Mouse (Mus musculus) inflammation-experienced regulatory T-cells, adult 16 weeks (primary cell): ENCODE measurements around the gene Sphk1. TPM values are rescaled to one million over a fixed set of nuclear protein-coding genes. Genes with fewer than 3 reads are reported as not detected.

Experiments
- polyA plus RNA-seq: library from polyadenylated mRNA; unstranded; fragments of 100-300 nt; shearing (Covaris generic); gene quantifications from one replicate; pipeline ENCODE4 v1.2.1, GENCODE M21; 2017

The Sphk1 gene
- polyA plus RNA-seq, result not detected

GRCm38 (mm10) chr11:116530187-116531147 lies at the start of gene Sphk1:
Sphk1 (plus strand) TSS chr11:116530925.

GRCm38 (mm10) chr11:116493795-116494252 lies 36.9 kb upstream of the Sphk1 start, which contains the start of gene Prpsap1:
Prpsap1 (minus strand) TSS chr11:116494202.

GRCm38 (mm10) chr11:116581376-116581814 lies 50.7 kb downstream of the Sphk1 start, which contains the start of gene Ube2o:
Ube2o (minus strand) TSS chr11:116581447.

Other genes with a start within 250 kb of the Sphk1 start
- not detected for gene Galr2, start 250.0 kb upstream of the Sphk1 start, polyA plus RNA-seq
- 102 TPM for gene Exoc7, start 223.7 kb upstream of the Sphk1 start, polyA plus RNA-seq
- gene Foxj1, start 195.5 kb upstream of the Sphk1 start, polyA plus RNA-seq, result 0.11 TPM
- gene Rnf157, start 117.9 kb upstream of the Sphk1 start, polyA plus RNA-seq, result 1.9 TPM
- 31.8 TPM for gene Ubald2, start 96.8 kb upstream of the Sphk1 start, polyA plus RNA-seq
- not detected for gene Qrich2, start 64.7 kb upstream of the Sphk1 start, polyA plus RNA-seq
- 41.5 TPM for gene Prpsap1, start 36.7 kb upstream of the Sphk1 start, polyA plus RNA-seq
- gene Ube2o, start 50.5 kb downstream of the Sphk1 start, polyA plus RNA-seq, result 2.2 TPM
- gene Aanat, start 55.5 kb downstream of the Sphk1 start, polyA plus RNA-seq, result not detected
- gene Rhbdf2, start 96.1 kb downstream of the Sphk1 start, polyA plus RNA-seq, result 15.2 TPM
- gene Prcd, start 122.6 kb downstream of the Sphk1 start, polyA plus RNA-seq, result not detected
- not detected for gene Cygb, start 123.4 kb downstream of the Sphk1 start, polyA plus RNA-seq
- 0.28 TPM for gene St6galnac1, start 244.6 kb downstream of the Sphk1 start, polyA plus RNA-seq